Mouse (Mus musculus): ENCODE results near the gene Tmem263.

- TF ChIP-seq POLR2AphosphoS2 (IDR thresholded peaks at IDR 0.05; ENCODE audit: insufficient read length, low read depth) (peak; percentile 66), CEBPB (IDR thresholded peaks at IDR 0.05; ENCODE audit: insufficient read depth, poor library complexity, severe bottlenecking) (no peak), USF1 (IDR thresholded peaks at IDR 0.05; ENCODE audit: low read depth) (no peak), POLR2A (IDR thresholded peaks at IDR 0.05; ENCODE audit: insufficient read length, low read depth) (peak; percentile 65), E2F4 (IDR thresholded peaks at IDR 0.05; ENCODE audit: insufficient read depth) (peak; percentile 28), REST (IDR thresholded peaks at IDR 0.05; ENCODE audit: insufficient read depth, insufficient read length) (no peak), MAX (IDR thresholded peaks at IDR 0.05; ENCODE audit: low read depth) (no peak), SRF (IDR thresholded peaks at IDR 0.05; ENCODE audit: control insufficient read depth, insufficient read length, low read depth) (no peak), MYOG (IDR thresholded peaks at IDR 0.05; ENCODE audit: control insufficient read depth in 1 of 3, insufficient read depth in 1 of 3, insufficient read length in 2 of 3, low read depth in 2 of 3) (peak in 1 of 3 experiments; percentile 2)
These were observed at the start of gene Tmem263, which contains the start of gene Fhl4 for GRCm38 (mm10) chr10:85102247-85103084.
